Mouse (Mus musculus): ENCODE results near the gene Ferd3l. TPM values are rescaled to one million over a fixed set of nuclear protein-coding genes. Genes with fewer than 3 reads are reported as not detected.

Gene Ferd3l
- polyA plus RNA-seq, 1 experiment from 2014 or later: not detected

DNA sequence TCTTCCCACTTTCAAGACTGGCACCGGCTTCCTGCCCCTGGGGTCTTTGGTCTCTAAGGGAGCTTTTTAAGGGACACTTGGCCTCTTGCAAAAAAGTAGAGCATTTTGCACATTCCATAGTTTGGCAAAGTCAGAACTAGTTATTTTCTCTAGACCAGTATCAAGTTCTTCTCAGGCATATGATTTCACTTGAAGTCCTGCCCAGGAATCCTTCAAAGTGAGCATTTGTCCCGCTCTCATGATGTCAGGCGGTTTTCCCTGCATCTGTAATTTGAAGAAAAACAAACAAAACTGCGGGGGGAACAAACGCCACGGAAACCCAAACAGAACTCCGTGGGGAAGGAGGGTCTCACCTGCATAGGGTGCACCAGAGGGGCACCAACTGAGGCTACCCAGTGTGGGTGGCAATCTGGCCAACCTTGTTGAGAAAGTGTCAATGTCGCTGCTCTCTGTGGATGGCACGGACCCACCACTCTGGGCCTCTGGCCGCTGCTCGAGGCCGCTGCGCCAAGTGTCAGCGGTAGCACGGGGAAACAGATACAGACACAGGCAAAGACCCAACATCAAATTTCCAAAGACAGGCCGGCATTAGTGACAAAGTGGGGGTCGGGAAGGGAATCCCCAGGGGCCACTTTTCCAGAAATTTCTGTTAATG lies 34.0 kb downstream of the Ferd3l start:
- peak; percentile 58 for DNase-seq (ENCODE audit: low spot score)
- peaks cover 13% of the 10 kb centered on the region for H3K4me1 ChIP-seq (replicated peaks; ENCODE audit: control insufficient read depth, insufficient read depth, low read length)
- H3K9ac ChIP-seq (ENCODE audit: low read length): no peak overlapping the region
- H3K27me3 ChIP-seq (ENCODE audit: control insufficient read depth, insufficient read depth, low read length): peaks cover 81% of the 10 kb centered on the region
- H3K4me3 ChIP-seq (ENCODE audit: low read depth, low read length): no peak overlapping the region
- H3K36me3 ChIP-seq (ENCODE audit: control insufficient read depth, insufficient read depth, low read length): no peaks in the 10 kb centered on the region
- peak overlapping the region; percentile 8; the same call in 1 of the 2 replicates for H3K4me2 ChIP-seq (ENCODE audit: low read depth, low read length, severe bottlenecking)
- WGBS: 1% methylated on average over 17 of the region's 17 CpGs
- H3K9me3 ChIP-seq (ENCODE audit: control insufficient read depth, low read length): no peaks in the 10 kb centered on the region
- H3K27ac ChIP-seq (ENCODE audit: low read depth, low read length): no peak overlapping the region
- no peak for ATAC-seq (replicated peaks; ENCODE audit: low FRiP score)

DNA sequence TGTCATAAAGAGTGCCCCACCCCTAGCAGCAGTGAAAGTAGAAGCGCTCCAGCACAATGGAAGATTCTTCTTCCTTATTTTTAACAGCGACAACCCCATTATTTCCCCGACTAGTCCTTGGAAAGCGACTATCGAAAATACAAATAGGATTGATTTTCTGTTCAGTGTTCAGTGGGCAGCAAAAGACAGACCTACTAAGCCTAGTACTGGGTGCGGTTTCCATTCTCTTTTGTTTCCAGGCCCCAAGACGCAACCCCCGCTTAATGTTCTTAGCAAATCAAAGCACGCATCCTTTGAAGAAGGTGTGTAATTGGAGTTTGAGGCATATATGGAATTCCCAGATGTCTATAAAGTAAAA lies 34.5 kb downstream of the Ferd3l start:
- Histone ChIP-seq H3K4me2 (ENCODE audit: low read depth, low read length, severe bottlenecking) (peak overlapping the region; percentile 8; the same call in 1 of the 2 replicates), H3K27ac (ENCODE audit: low read depth, low read length) (no peak overlapping the region), H3K36me3 (ENCODE audit: control insufficient read depth, insufficient read depth, low read length) (no peaks in the 10 kb centered on the region), H3K27me3 (ENCODE audit: control insufficient read depth, insufficient read depth, low read length) (peaks cover 81% of the 10 kb centered on the region), H3K9ac (ENCODE audit: low read length) (no peak overlapping the region), H3K9me3 (ENCODE audit: control insufficient read depth, low read length) (no peaks in the 10 kb centered on the region), H3K4me1 (replicated peaks; ENCODE audit: control insufficient read depth, insufficient read depth, low read length) (peaks cover 17% of the 10 kb centered on the region), H3K4me3 (ENCODE audit: low read depth, low read length) (no peak overlapping the region)
- DNase-seq (ENCODE audit: low spot score) (no peak), ATAC-seq (replicated peaks; ENCODE audit: low FRiP score) (no peak)
- 3% methylated on average over 9 of the region's 9 CpGs for WGBS

- H3K4me3 ChIP-seq (ENCODE audit: low read depth, low read length): no peak overlapping the region
- no peak overlapping the region for H3K27ac ChIP-seq (ENCODE audit: low read depth, low read length)
- 2% methylated on average over 15 of the region's 15 CpGs for WGBS
- no peak for ATAC-seq (replicated peaks; ENCODE audit: low FRiP score)
- H3K9ac ChIP-seq (ENCODE audit: low read length): no peak overlapping the region
- no peak overlapping the region for H3K4me2 ChIP-seq (ENCODE audit: low read depth, low read length, severe bottlenecking)
- no peaks in the 10 kb centered on the region for H3K9me3 ChIP-seq (ENCODE audit: control insufficient read depth, low read length)
- H3K4me1 ChIP-seq (replicated peaks; ENCODE audit: control insufficient read depth, insufficient read depth, low read length): peaks cover 16% of the 10 kb centered on the region
- H3K27me3 ChIP-seq (ENCODE audit: control insufficient read depth, insufficient read depth, low read length): peaks cover 79% of the 10 kb centered on the region
- no peaks in the 10 kb centered on the region for H3K36me3 ChIP-seq (ENCODE audit: control insufficient read depth, insufficient read depth, low read length)
- DNase-seq (ENCODE audit: low spot score): no peak
These were observed 35.6 kb downstream of the Ferd3l start for GRCm38 (mm10) chr12:33963671-33964369.

DNA sequence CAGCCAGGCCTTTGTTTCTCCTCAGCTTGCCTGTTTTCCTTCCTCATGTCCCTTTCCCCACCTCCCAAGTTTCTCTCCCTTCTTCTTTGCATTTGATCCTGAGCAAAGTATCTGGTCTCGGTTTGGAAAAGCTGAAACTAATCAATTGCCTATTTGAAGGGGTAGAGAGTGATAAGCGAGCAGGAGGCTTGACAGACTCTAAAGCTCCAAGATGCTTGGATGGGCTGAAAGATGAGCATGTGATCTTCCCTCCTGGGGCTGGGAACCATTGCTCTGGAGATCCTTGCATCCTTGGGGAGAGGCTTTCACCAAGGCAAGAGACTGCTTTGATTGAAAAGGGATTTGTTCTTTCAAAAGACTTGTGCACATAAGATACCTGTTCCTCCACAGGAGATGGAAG lies 36.2 kb downstream of the Ferd3l start:
- no peak overlapping the region for H3K4me3 ChIP-seq (ENCODE audit: low read depth, low read length)
- no peaks in the 10 kb centered on the region for H3K36me3 ChIP-seq (ENCODE audit: control insufficient read depth, insufficient read depth, low read length)
- no peaks in the 10 kb centered on the region for H3K9me3 ChIP-seq (ENCODE audit: control insufficient read depth, low read length)
- ATAC-seq (replicated peaks; ENCODE audit: low FRiP score): no peak
- no peak overlapping the region for H3K9ac ChIP-seq (ENCODE audit: low read length)
- H3K4me1 ChIP-seq (replicated peaks; ENCODE audit: control insufficient read depth, insufficient read depth, low read length): peaks cover 16% of the 10 kb centered on the region
- no peak overlapping the region for H3K27ac ChIP-seq (ENCODE audit: low read depth, low read length)
- no peak for DNase-seq (ENCODE audit: low spot score)
- H3K4me2 ChIP-seq (ENCODE audit: low read depth, low read length, severe bottlenecking): no peak overlapping the region
- 4% methylated on average over 2 of the region's 2 CpGs for WGBS
- peaks cover 80% of the 10 kb centered on the region for H3K27me3 ChIP-seq (ENCODE audit: control insufficient read depth, insufficient read depth, low read length)

GRCm38 (mm10) chr12:33965661-33966360 lies 37.6 kb downstream of the Ferd3l start:
- Histone ChIP-seq H3K4me1 (replicated peaks; ENCODE audit: control insufficient read depth, insufficient read depth, low read length) (peaks cover 16% of the 10 kb centered on the region), H3K36me3 (ENCODE audit: control insufficient read depth, insufficient read depth, low read length) (no peaks in the 10 kb centered on the region), H3K4me3 (ENCODE audit: low read depth, low read length) (no peak overlapping the region), H3K27ac (ENCODE audit: low read depth, low read length) (no peak overlapping the region), H3K9me3 (ENCODE audit: control insufficient read depth, low read length) (no peaks in the 10 kb centered on the region), H3K9ac (ENCODE audit: low read length) (no peak overlapping the region), H3K27me3 (ENCODE audit: control insufficient read depth, insufficient read depth, low read length) (peaks cover 84% of the 10 kb centered on the region), H3K4me2 (ENCODE audit: low read depth, low read length, severe bottlenecking) (no peak overlapping the region)
- DNase-seq (ENCODE audit: low spot score): no peak
- ATAC-seq (replicated peaks; ENCODE audit: low FRiP score): no peak
- 3% methylated on average over 5 of the region's 5 CpGs for WGBS

GRCm38 (mm10) chr12:33966490-33967415 lies 38.5 kb downstream of the Ferd3l start:
- H3K4me3 ChIP-seq (ENCODE audit: low read depth, low read length): peak overlapping the region; percentile 18
- no peaks in the 10 kb centered on the region for H3K36me3 ChIP-seq (ENCODE audit: control insufficient read depth, insufficient read depth, low read length)
- peaks cover 16% of the 10 kb centered on the region for H3K4me1 ChIP-seq (replicated peaks; ENCODE audit: control insufficient read depth, insufficient read depth, low read length)
- DNase-seq (ENCODE audit: low spot score) (peak; percentile 67), ATAC-seq (replicated peaks; ENCODE audit: low FRiP score) (peak; percentile 37; the same call in 1 of the 2 replicates)
- H3K27me3 ChIP-seq (ENCODE audit: control insufficient read depth, insufficient read depth, low read length): peaks cover 84% of the 10 kb centered on the region
- 1% methylated on average over 35 of the region's 35 CpGs for WGBS
- H3K27ac ChIP-seq (ENCODE audit: low read depth, low read length): no peak overlapping the region
- no peaks in the 10 kb centered on the region for H3K9me3 ChIP-seq (ENCODE audit: control insufficient read depth, low read length)
- H3K9ac ChIP-seq (ENCODE audit: low read length): peak overlapping the region; percentile 3; the same call in 1 of the 2 replicates
- H3K4me2 ChIP-seq (ENCODE audit: low read depth, low read length, severe bottlenecking): peak overlapping the region; percentile 36

- DNase-seq (ENCODE audit: low spot score) (peak; percentile 66), ATAC-seq (replicated peaks; ENCODE audit: low FRiP score) (peak; percentile 65)
- WGBS: under 1% methylated on average over 21 of the region's 21 CpGs
- peaks cover 77% of the 10 kb centered on the region for H3K27me3 ChIP-seq (ENCODE audit: control insufficient read depth, insufficient read depth, low read length)
- no peaks in the 10 kb centered on the region for H3K9me3 ChIP-seq (ENCODE audit: control insufficient read depth, low read length)
- no peak overlapping the region for H3K27ac ChIP-seq (ENCODE audit: low read depth, low read length)
- H3K4me2 ChIP-seq (ENCODE audit: low read depth, low read length, severe bottlenecking): peak overlapping the region; percentile 36; the same call in 1 of the 2 replicates
- peaks cover 16% of the 10 kb centered on the region for H3K4me1 ChIP-seq (replicated peaks; ENCODE audit: control insufficient read depth, insufficient read depth, low read length)
- 0 out of 2 replicates have a peak overlapping the region, but pooled peaks have one; percentile 3 for H3K9ac ChIP-seq (ENCODE audit: low read length)
- H3K36me3 ChIP-seq (ENCODE audit: control insufficient read depth, insufficient read depth, low read length): no peaks in the 10 kb centered on the region
- peak overlapping the region; percentile 18 for H3K4me3 ChIP-seq (ENCODE audit: low read depth, low read length)
These were observed 39.3 kb downstream of the Ferd3l start for GRCm38 (mm10) chr12:33967514-33967913.
